Mouse (Mus musculus): Measurements from ENCODE around the gene Poc1b.

GRCm38 (mm10) chr10:99076113-99076895 lies 30.5 kb upstream of the Poc1b start:
- TF ChIP-seq TAL1 (IDR thresholded peaks at IDR 0.05; ENCODE audit: low read length) (no peak), GATA1 (IDR thresholded peaks at IDR 0.05; ENCODE audit: low read length) (no peak)
